In the genomic region with DNA sequence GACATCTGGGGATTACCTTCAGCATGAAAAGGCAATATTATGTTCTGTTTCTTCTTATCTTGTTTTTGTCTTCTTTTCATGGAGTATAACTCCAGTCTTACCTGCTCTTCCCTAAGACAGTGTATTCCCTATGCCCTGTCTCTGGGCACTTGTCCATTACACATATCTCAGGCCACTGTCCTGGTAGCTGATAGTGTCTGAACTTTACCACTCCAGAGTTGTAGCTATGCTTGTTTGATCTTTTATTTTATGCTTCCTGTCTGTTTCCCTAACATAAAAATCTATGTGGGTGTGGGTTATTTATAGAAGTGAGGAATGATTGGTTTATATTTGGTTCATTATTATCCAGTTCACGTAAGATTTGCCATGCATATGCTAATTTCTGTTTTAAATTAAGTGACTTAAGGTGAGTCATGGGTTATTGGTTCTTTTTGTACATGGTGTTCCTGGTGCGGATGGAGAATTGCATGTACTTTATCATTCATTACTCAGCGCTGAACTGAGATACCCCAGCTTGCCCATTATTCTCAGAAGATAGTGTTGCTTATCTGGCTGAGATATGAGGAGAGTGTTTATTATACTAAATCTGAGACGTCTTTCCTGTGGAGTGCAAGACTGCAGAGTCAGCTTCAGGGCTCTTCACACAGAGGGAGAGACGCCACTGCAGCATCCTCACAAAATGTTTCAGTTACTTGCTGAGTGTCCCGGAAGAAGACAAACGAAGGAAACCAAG, we compare ENCODE assay signal across 21 mouse cellular contexts. TPM values are rescaled to one million over a fixed set of nuclear protein-coding genes. Genes with fewer than 3 reads are reported as not detected.
DNase-seq lines count a peak whose midpoint lies in the region; ATAC-seq and TF ChIP-seq lines count a peak whose summit lies in the region.
"Had no signal": no experiment of that assay in that cellular context is flagged by ENCODE, and none has a peak within 500 bp of the region (broad histone marks: within the 10 kb centered on the region; RNA-seq: fewer than 3 reads in every experiment).

No protein-coding gene starts in this region.

- H3K27me3 ChIP-seq in liver, embryonic 16.5 days (ENCODE audit: control insufficient read depth, insufficient read depth, low read depth, low read length): no peaks in the 10 kb centered on the region
- H3K27me3 ChIP-seq in small intestine, adult 2 months (ENCODE audit: control insufficient read depth, insufficient read depth, low read length): no peaks in the 10 kb centered on the region
- H3K27me3 ChIP-seq: heart, embryonic 12.5 days; hindbrain, embryonic 15.5 days had no signal

- TF ChIP-seq POLR2A in small intestine, adult 2 months (IDR thresholded peaks at IDR 0.05; ENCODE audit: low read depth, low read length): no peak

- no peak overlapping the region for H3K27ac ChIP-seq in liver, embryonic 16.5 days (ENCODE audit: low read length)
- H3K27ac ChIP-seq in small intestine, adult 2 months (ENCODE audit: insufficient read depth, low read depth, low read length): peak overlapping the region; percentile 85
- H3K27ac ChIP-seq: embryonic facial prominence, embryonic 10.5 days; heart, adult 2 months; hindbrain, embryonic 15.5 days had no signal

- no peaks in the 10 kb centered on the region for H3K4me1 ChIP-seq in liver, embryonic 16.5 days (ENCODE audit: control insufficient read depth, low read depth, low read length)
- H3K4me1 ChIP-seq in small intestine, adult 2 months (ENCODE audit: control insufficient read depth, insufficient read depth, insufficient read length, low read length): peaks cover 12% of the 10 kb centered on the region; the same call in 1 of the 2 replicates
- H3K4me1 ChIP-seq: embryonic facial prominence, embryonic 10.5 days; hindbrain, embryonic 15.5 days had no signal

- no peak overlapping the region for H3K4me3 ChIP-seq in liver, embryonic 16.5 days (ENCODE audit: low read depth, low read length)
- H3K4me3 ChIP-seq in small intestine, adult 2 months (ENCODE audit: low read depth, low read length): no peak overlapping the region
- H3K4me3 ChIP-seq: embryonic facial prominence, embryonic 10.5 days; heart, adult 2 months; heart, embryonic 12.5 days; hindbrain, embryonic 15.5 days had no signal

- 0 out of 2 replicates have a peak, but pooled peaks have one; percentile 16 for ATAC-seq in liver, embryonic 16.5 days (ENCODE audit: low read depth)
- ATAC-seq in activated CD4-positive, CD25-positive, alpha-beta regulatory T cell, adult 4 months: peak; percentile 52
- ATAC-seq in inflammation-experienced regulatory T-cells, adult 6 months: peak; percentile 70
- ATAC-seq: forebrain, embryonic 14.5 days had no signal

- H3K4me2 ChIP-seq in liver, embryonic 16.5 days (ENCODE audit: low read depth, low read length): no peak overlapping the region
- H3K4me2 ChIP-seq: heart, embryonic 12.5 days; hindbrain, embryonic 15.5 days had no signal

- no peak for TF ChIP-seq CTCF in small intestine, adult 2 months (IDR thresholded peaks at IDR 0.05; ENCODE audit: extremely low read depth, insufficient read length, insufficient replicate concordance, low read depth, low read length)

- no peak for DNase-seq in liver
- DNase-seq in left cerebral cortex, postnatal 36 days (ENCODE audit: low spot score in 2 of 2): no peak
- DNase-seq in embryo, embryonic 9.5 days (ENCODE audit: extremely low spot score): no peak
- DNase-seq: adrenal gland, postnatal 10 days; cerebellum, adult 11-12 months; cerebellum, adult 9-11 months; cerebellum, postnatal 36 days; gastrocnemius, postnatal 14 days; heart, adult 2 months; heart, postnatal 36 days had no signal

- H3K9ac ChIP-seq in liver, embryonic 16.5 days (ENCODE audit: low read depth, low read length): no peak overlapping the region
- H3K9ac ChIP-seq: heart, embryonic 12.5 days; hindbrain, embryonic 15.5 days had no signal

- H3K36me3 ChIP-seq in liver, embryonic 16.5 days (ENCODE audit: control insufficient read depth, insufficient read depth): no peaks in the 10 kb centered on the region
- H3K36me3 ChIP-seq in small intestine, adult 2 months (ENCODE audit: control insufficient read depth, insufficient read depth, low read length): peaks cover 6% of the 10 kb centered on the region; the same call in 1 of the 2 replicates
- H3K36me3 ChIP-seq: embryonic facial prominence, embryonic 10.5 days; G1E; heart, embryonic 12.5 days; hindbrain, embryonic 15.5 days had no signal

- intact Hi-C loops in left cerebral cortex, postnatal 36 days (cut with DNase I): no loop called here

- 63% methylated on average over 7 of the region's 7 CpGs for WGBS in liver, embryonic 16.5 days (ENCODE audit: insufficient replicate concordance)
- 26% methylated on average over 7 of the region's 7 CpGs for WGBS in small intestine, adult 2 months

- no peaks in the 10 kb centered on the region for H3K9me3 ChIP-seq in liver, embryonic 16.5 days (replicated peaks; ENCODE audit: control insufficient read depth, low read length)
- H3K9me3 ChIP-seq: embryonic facial prominence, embryonic 10.5 days; G1E; heart, embryonic 12.5 days; hindbrain, embryonic 15.5 days had no signal

RNA-seq across cellular contexts. Expression of a gene that starts 17.2 kb away (rescaled TPM):
- 7.4 TPM in 2 replicates for polyA plus RNA-seq in liver, embryonic 16.5 days (2015; fragmentation: Nextera tagmentation; extraction: Ambion mirVana)
- not detected for polyA plus RNA-seq in activated CD4-positive, CD25-positive, alpha-beta regulatory T cell, adult 4 months (2017; shearing (Covaris generic))
- polyA plus RNA-seq in inflammation-experienced regulatory T-cells, adult 6 months (2017; shearing (Covaris generic)): not detected
- 12.1 and 31.8 TPM in 2 replicates for polyA plus RNA-seq in small intestine, adult 2 months (2012; rRNA removed)
- total RNA-seq in left cerebral cortex, postnatal 36 days (2021): under 1 TPM in 1 of 2 experiments, not detected in 1; 0.34 TPM
- total RNA-seq: G1E; gastrocnemius, adult 18-20 months; gastrocnemius, postnatal 14 days; heart, adult 2 months; heart, postnatal 36 days had no signal
- polyA plus RNA-seq: embryonic facial prominence, embryonic 10.5 days; forebrain, embryonic 14.5 days; G1E; heart, embryonic 12.5 days; heart, embryonic 16.5 days; hindbrain, embryonic 15.5 days had no signal

RNA-seq across cellular contexts. Expression of a gene that starts 49.0 kb away (rescaled TPM):
- polyA plus RNA-seq in liver, embryonic 16.5 days (2015; fragmentation: Nextera tagmentation; extraction: Ambion mirVana): 8.1 and 8.9 TPM in 2 replicates
- polyA plus RNA-seq in activated CD4-positive, CD25-positive, alpha-beta regulatory T cell, adult 4 months (2017; shearing (Covaris generic)): 10 to 100 TPM; 46.0 to 46.9 TPM
- polyA plus RNA-seq in inflammation-experienced regulatory T-cells, adult 6 months (2017; shearing (Covaris generic)): 10 to 100 TPM; 49.3 to 53.4 (median 51.0) TPM
- polyA plus RNA-seq in small intestine, adult 2 months (2012; rRNA removed): 3.9 and 12.9 TPM in 2 replicates
- total RNA-seq in left cerebral cortex, postnatal 36 days (2021): 10 to 100 TPM; 12.8 to 20.2 TPM

Comparison
In these comparisons a context has a peak if more than half of its experiments do, and no peak if none do; other contexts are left out.
1. ATAC-seq: peak in every context shown above with its lines; median percentile 70 in inflammation-experienced regulatory T-cells, adult 6 months; 52 in activated CD4-positive, CD25-positive, alpha-beta regulatory T cell, adult 4 months; 16 in liver, embryonic 16.5 days.